Mouse (Mus musculus) kidney, postnatal 10 days (tissue): Measurements from ENCODE around the gene Snrk.

ENCODE experiments used
- DNase-seq: peaks from one replicate; pipeline ENCODE4 v3.0.0; 2021; ENCODE audit warnings: mixed read lengths

Gene Snrk

DNA sequence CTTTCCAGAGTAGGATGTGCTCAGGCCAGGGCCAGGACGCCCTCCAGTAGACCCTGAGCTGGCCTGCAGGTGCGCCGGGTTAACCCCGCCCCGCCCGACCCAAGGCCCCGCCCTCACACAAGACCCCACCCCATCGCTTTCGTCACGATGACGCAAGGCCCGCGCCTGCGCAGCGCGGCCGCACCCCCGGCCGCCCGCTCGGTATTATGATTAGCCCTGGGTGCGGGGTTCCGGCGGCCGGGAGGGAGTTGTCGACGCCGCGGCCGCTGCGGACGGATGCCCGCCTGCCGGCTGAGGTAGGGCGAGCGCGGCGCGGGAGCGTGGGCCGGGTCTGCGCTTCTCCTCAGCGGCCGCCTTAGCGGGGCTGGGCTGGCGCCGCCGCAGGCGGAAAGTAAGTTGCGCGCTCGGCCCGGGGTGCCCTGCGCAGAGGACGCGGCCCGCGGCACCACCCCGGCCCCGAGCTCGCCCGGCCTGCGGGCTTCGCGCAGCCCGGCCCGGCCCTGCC, at the start of gene Snrk:
Gene Snrk (plus strand): TSS at position 155 of the 505 bp plus-strand sequence.
- peak; percentile 94 for DNase-seq

- DNase-seq = no peak
Observed at GRCm38 (mm10) chr9:122067654-122068053, 49.4 kb upstream of the Snrk start.

- DNase-seq = no peak
Observed at GRCm38 (mm10) chr9:122069560-122070174, 47.4 kb upstream of the Snrk start.

GRCm38 (mm10) chr9:122073980-122074379, 43.1 kb upstream of the Snrk start:
- no peak for DNase-seq

DNA sequence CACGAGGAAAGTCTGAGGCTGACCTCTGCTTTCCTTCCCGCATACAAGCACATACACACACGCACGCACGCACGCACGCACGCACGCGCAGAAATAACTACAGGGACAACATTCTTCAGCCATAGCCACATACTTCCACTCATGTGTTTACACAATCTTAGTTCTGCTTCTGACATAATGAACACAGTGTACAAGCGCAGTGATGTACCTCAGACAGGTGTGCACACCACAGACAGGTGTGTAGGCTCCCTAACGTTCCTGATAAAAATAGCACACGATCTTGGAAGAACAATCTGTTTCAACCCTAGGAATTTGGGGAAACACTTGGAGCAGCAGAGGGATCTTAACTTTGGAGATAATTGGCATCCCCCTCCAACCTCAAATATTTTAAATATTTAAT, 42.5 kb upstream of the Snrk start:
- no peak for DNase-seq

DNA sequence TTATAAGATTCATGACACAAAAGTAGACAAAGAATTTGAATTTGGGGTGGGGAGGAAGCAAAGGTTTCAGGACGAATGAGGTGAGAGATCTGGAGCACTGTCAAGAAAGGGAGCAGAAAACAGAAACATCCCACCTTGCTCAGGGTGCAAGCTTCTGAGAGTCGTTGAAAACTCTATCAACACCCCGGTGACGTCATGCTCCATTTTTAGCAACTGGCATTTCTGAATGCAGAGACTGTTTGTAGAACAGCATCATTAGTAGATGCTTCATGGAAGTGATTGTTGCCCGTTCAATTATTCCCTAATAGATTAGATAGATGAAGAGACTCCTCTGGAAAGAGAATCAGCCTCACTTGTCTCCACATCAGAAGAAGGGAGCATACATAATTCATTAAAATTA, 38.6 kb upstream of the Snrk start:
- no peak for DNase-seq

DNA sequence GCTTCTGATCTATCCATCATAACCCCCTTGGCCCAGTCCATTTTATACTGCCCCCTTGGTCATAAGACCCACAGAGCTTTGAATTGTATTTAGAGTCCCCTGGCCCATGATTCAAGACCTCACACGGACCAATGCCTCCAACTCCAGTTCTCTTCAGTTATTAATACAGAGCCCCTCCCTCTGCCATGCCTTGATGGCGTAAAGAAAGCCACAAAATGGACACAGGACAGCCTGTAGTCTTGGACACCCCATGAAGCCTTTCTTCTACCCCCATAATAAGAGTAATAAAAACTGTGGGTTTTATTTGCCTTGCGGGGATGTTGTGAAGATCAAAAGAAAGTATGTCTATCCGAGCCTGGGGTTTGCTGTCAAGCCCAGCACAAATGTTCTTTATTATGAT, 33.4 kb upstream of the Snrk start:
- DNase-seq = no peak

- peak; percentile 76 for DNase-seq
Observed at GRCm38 (mm10) chr9:122084175-122084574, 32.9 kb upstream of the Snrk start.

DNA sequence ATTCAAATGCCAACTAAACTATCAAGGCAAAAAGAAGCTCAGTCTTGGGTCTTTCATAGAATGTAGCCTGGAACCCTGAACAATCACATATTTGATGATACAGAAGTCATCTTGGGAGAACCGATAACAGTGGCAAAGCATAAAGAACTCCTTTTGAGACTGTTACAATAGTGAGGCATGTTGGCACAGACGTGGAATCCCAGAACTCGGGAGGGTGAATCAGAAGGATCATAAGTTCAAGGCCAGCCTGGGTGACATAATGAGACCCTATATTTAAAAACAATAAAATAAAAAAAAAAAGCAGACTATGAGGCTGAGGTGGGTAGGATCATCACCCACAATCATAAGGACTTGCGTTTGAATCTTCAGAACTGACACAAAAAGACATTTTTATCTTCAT, 32.4 kb upstream of the Snrk start:
- no peak for DNase-seq

- DNase-seq = peak; percentile 62
Observed at GRCm38 (mm10) chr9:122085055-122085454, 32.0 kb upstream of the Snrk start.

DNA sequence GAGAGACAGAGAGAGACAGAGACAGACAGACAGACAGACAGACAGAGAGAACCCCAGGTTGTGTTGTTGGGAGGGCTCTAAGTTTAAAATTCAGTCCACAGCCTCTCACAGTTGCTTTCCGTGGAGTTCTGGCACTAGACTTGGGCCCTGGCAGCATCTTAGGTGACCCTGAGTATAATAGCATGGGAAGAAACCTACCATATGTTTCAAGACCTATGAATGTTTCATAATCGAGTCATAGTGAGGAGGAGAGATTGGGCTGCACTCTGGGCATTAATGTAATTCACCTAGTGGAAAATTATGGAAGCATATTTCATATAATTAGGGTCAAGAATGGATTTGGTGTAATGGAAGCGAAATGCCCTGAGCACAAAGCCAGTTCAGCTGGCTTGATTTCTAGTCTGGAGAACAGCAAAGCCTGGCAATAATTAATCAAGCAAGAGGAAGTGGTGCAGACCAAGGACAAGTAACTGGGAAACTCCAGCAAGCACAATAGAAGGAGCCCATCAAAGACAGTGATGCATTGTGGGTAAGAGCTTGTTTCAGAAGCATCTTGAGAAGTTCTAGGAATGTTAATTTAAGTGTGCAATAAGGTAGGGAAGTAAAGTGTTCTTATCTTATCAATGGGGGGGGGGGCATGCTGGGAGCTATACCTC, 31.4 kb upstream of the Snrk start:
- DNase-seq = no peak

DNA sequence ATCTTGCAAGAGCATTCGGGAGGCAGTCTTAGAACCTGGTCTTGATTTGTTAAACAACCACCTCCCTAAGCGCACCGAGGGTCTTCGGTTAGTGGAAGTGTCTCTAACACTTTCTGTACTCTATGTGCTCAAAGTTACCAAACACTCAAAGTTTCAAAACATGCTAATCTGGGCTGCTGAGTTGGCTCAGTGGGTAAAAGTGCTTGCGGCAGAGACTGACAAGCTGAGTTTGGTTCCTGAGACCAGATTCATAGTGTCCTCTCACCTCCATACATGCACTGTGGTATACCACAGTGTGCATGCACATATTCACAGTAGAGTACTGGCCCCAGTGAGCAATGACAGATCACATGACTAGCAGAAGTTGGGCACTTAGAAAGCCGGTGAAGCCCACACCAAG, 30.0 kb upstream of the Snrk start:
- no peak for DNase-seq

GRCm38 (mm10) chr9:122091171-122091570, 25.9 kb upstream of the Snrk start:
- DNase-seq = no peak

GRCm38 (mm10) chr9:122091782-122092228, 25.3 kb upstream of the Snrk start:
- no peak for DNase-seq

DNA sequence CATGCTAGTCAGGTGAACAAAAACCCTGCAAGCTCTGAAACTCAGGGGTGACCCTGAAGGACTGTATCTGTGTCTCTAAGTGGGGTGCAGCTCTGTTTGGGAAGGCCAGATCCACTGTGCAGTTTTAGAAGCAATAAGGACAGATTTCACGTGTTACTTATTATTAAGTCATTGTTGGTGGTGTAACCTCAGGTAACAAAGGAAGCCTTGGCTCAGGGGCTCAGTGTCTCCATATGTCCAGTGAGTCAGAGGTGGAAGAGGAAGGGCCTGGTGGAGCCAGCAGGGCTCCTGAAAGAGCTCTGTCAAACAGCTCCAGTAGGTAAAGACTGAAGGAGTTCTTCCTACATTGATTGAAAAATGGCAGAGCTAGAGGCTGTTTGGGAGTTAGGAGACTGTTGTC, 22.9 kb upstream of the Snrk start:
- DNase-seq = no peak

DNA sequence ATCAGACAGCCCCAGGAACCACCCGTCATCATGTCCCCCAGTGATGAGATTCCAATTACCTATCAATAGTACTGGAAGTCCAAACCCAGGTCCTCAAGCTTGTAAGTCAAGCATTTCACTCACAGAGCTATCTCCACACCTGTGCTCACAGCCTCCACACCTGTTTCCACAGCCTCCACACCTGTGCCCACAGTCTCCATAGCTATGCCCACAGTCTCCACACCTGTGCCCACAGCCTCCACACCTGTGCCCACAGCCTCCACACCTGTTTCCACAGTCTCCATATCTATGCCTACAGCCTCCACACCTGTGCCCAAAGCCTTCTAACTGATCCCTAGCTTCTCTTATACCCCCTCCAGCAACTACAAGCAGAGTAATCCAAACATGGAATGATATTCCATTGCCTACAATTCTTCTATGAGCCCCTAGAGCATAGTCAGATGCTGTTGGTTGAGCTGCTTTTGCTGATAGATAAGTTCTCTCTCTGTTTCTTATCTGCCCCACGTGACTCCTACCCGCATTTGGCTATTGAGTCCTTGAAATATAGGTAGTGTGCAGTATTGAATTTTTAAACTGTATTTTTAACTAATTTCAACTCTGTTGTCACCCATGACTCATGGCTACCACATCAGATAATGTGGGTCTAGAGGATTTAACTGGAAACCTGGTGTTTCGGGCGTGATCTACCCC, 20.1 kb upstream of the Snrk start:
- DNase-seq = no peak

GRCm38 (mm10) chr9:122097535-122097934, 19.5 kb upstream of the Snrk start:
- no peak for DNase-seq

DNA sequence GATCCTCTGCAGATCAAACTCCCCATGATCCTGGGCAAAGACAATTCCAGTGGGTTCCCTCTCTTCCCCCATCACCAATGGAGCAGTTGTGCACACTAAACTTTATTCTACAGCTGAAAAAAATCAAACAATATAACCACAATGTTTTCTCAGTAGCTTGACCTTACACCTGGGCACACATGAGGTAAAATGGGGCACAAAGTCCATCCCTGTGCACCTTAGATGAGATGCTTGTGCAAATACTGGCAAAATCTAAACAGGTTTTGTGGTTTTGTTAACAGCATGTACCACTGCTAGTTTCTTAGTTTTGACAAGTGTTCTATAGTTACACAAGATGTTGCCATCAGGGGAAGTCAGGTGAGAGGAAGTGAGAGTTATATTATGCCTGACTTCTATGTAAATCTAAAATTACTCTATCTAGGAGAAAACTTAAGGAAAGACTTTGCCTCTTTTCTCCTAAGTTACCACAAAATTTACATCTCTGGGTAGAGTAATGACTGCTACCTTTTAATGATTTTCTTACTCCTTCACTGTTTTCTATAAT, 16.4 kb upstream of the Snrk start:
- no peak for DNase-seq

- no peak for DNase-seq
Observed at GRCm38 (mm10) chr9:122101196-122101595, 15.9 kb upstream of the Snrk start.

- no peak for DNase-seq
Observed at GRCm38 (mm10) chr9:122103550-122104284, 13.3 kb upstream of the Snrk start.

DNA sequence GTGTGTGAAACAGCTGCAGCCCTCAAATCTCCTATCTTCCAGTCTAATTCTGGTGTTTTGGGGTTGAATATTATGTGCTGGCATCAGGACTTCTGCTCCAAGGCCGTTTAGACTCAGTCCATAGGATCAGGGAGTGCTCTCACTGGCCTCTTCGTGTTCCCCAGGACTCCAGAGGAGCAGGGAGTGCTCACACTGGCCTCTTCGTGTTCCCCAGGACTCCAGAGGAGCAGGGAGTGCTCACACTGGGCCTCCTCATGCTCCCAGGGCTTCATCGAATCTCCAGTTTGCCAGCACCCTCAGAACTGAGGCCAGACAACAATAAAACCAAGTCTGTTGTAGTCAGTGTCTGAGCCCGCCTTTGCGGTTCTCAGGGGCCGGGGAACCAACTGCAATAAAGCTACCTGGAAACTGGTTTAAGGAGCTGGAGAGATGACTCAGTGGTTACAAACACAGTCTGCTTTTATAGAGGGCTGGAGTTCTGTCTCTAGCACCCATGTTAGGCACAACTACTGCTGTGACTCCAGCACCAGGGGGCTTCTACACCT, 12.7 kb upstream of the Snrk start:
- DNase-seq = no peak

- no peak for DNase-seq
Observed at GRCm38 (mm10) chr9:122107701-122108375, 9.2 kb upstream of the Snrk start.
